Mouse (Mus musculus) lung, embryonic 15.5 days (tissue): ENCODE results near the gene Wrap73. TPM values are rescaled to one million over a fixed set of nuclear protein-coding genes. Genes with fewer than 3 reads are reported as not detected.
A peak's percentile ranks its signal among the peaks of the same experiment; 100 is the strongest.

ENCODE experiments used
- ATAC-seq: fragments of 200-750 bp; cut with Nextera tagmentation; 2 replicates; pipeline ENCODE4 v1.8.0; 2017; ENCODE audit warnings: moderate number of reproducible peaks, borderline replicate concordance; ENCODE audit not compliant: low FRiP score, low TSS enrichment; ENCODE audit errors: extremely low read depth
- H3K27ac ChIP-seq: fragments of 300-500 bp; sonication (generic); 2 replicates; pipeline ENCODE4 v1.5.1; 2015; ENCODE audit warnings: moderate library complexity, mild to moderate bottlenecking, inconsistent platforms
- H3K27me3 ChIP-seq: fragments of 300-500 bp; sonication (generic); 2 replicates; pipeline ENCODE4 v1.6.1; 2015; ENCODE audit warnings: inconsistent platforms
- H3K36me3 ChIP-seq: fragments of 300-500 bp; sonication (generic); 2 replicates; pipeline ENCODE4 v1.6.1; 2015; ENCODE audit warnings: inconsistent platforms
- H3K4me1 ChIP-seq: fragments of 300-500 bp; sonication (generic); 2 replicates; pipeline ENCODE4 v1.6.1; 2015; ENCODE audit warnings: inconsistent platforms
- H3K4me2 ChIP-seq: fragments of 300-500 bp; sonication (generic); 2 replicates; pipeline ENCODE4 v1.6.1; 2015; ENCODE audit warnings: inconsistent platforms, mild to moderate bottlenecking, moderate library complexity
- H3K4me3 ChIP-seq: fragments of 300-500 bp; sonication (generic); 2 replicates; pipeline ENCODE4 v1.5.1; 2015; ENCODE audit warnings: mild to moderate bottlenecking, inconsistent platforms
- H3K9ac ChIP-seq: fragments of 300-500 bp; sonication (generic); 2 replicates; pipeline ENCODE4 v1.6.1; 2015; ENCODE audit warnings: inconsistent platforms
- H3K9me3 ChIP-seq: fragments of 300-500 bp; sonication (generic); 2 replicates; pipeline ENCODE4 v1.6.1; 2016; ENCODE audit warnings: inconsistent platforms
- WGBS: fragments of 180-500 bp; shearing (Covaris S2); methylation state at CpG from one replicate; pipeline ENCODE4 v1.1.7; 2015; 5-methylcytosine and 5-hydroxymethylcytosine counted together
- polyA plus RNA-seq: library from polyadenylated mRNA; unstranded; fragments of >200 nt; fragmentation: Nextera tagmentation; extraction: Ambion mirVana; gene quantifications from 2 replicates; pipeline ENCODE4 v1.2.1, GENCODE M21; 2015

Gene Wrap73
- polyA plus RNA-seq, 1 experiment from 2014 or later: 41.7 TPM

DNA sequence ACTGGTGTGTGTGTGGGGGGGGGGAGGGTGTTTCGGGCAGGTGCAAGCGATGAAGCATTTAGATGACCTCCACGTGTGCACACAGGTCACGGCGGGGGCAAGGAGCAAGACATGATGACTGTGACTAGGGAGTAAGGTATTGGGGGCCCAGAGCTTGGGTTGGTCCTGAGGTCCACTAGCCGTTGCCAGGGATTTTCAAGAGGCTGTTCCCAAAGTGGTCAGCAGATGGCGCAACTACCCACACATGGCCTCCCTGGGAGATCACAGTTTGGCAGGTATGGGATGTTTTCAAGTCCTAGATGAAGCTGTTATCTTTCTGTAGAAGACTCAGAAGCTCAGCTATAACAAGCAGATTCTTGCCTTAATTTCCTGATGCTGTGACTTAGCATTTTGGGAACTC lies 21.1 kb downstream of the Wrap73 start:
- Histone ChIP-seq H3K36me3 (peaks cover 6% of the 10 kb centered on the region), H3K4me2 (no peak overlapping the region)
- 17% methylated on average over 7 of the region's 7 CpGs for WGBS

DNA sequence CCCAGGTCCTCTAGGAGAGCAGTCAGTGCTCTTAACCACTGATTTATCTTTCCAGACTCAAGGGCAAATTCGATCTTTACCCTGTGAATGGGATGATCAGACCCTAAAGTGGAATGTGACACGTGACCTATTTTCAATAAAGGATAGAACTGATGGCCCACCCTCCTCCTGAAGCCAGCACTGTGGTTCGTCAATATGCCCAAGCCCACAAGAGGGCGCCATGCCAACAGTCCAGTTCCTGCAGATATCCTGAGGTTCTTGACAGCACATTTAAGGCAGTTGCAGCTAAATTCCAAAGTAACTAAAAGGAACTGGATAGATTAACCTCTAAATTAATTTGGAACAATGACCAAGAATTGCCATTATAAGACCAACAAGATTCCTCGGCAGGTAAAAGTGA lies 24.9 kb downstream of the Wrap73 start:
- ATAC-seq: no peak
- Histone ChIP-seq H3K36me3 (no peaks in the 10 kb centered on the region), H3K9me3 (no peaks in the 10 kb centered on the region), H3K27me3 (peaks cover 45% of the 10 kb centered on the region), H3K27ac (no peak overlapping the region), H3K4me1 (peaks cover 14% of the 10 kb centered on the region), H3K4me3 (no peak overlapping the region), H3K4me2 (no peak overlapping the region), H3K9ac (no peak overlapping the region)
- 17% methylated on average over 5 of the region's 5 CpGs for WGBS

More for the DNA sequence above, 21.1 kb downstream of the Wrap73 start:
- ATAC-seq: no peak
- Histone ChIP-seq H3K9me3 (no peaks in the 10 kb centered on the region), H3K9ac (no peak overlapping the region), H3K4me1 (peaks cover 18% of the 10 kb centered on the region), H3K27me3 (peaks cover 8% of the 10 kb centered on the region), H3K4me3 (no peak overlapping the region), H3K27ac (no peak overlapping the region)

DNA sequence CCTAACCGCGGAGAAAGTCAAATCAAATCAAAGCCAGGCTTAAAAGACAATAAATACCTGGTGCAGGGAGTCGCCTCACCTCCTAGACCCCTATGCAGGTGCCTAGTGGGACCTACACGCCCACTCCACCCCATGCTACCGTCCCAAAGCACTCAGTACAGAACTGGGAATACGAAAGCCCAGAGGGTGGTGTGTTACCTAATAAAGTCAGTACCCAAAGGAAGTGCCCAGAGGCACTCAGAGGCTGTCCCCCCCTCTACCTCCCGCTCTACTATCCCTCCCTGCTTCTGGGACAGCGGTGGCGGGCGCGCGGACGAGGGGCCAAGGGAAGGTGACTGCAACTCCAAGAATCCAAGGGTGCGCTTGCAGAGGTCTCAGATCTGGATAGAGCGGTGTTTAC lies 27.8 kb downstream of the Wrap73 start:
- H3K27me3 ChIP-seq: peaks cover 64% of the 10 kb centered on the region
- ATAC-seq: 0 out of 2 replicates have a peak, but pooled peaks have one; percentile 7
- H3K9ac ChIP-seq: peak overlapping the region; percentile 24; the same call in 1 of the 2 replicates
- peaks cover 14% of the 10 kb centered on the region for H3K4me1 ChIP-seq
- H3K9me3 ChIP-seq: no peaks in the 10 kb centered on the region
- no peaks in the 10 kb centered on the region for H3K36me3 ChIP-seq
- peak overlapping the region; percentile 94 for H3K4me2 ChIP-seq
- H3K27ac ChIP-seq: no peak overlapping the region
- H3K4me3 ChIP-seq: peak overlapping the region; percentile 53
- under 1% methylated on average over 15 of the region's 15 CpGs for WGBS

DNA sequence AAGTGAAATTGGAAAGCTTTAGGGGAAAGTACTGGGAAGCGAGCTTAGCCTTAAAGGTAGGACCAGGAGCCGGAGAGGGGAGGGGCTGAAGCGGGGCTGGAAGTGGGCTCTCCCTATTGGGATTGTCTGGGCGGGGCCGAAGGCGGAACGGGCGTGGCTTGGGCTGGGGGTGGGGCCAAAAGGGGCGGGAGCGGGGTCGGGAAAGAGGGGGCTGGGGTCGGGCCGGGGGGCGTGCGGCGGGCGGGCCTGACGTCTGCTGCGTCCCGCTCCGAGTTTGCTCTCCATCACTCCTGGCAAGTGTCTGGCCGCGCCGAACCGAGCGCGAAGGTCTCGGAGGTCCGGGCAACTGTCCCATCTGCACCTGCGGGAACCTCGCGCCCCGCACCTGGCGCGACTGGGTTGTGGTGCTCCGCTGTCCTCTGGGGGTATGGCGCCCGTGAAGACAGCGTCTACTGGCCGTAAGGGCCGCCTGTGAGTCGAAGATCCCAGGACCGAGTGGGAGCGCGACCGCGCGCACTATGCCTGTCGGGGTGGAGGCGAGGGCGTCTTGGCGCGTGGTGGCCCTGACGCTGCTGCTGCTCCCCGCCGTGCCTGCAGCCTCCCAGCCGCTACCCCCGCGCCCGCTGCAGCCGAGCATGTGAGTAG lies 28.5 kb downstream of the Wrap73 start, which contains the start of gene Megf6:
Gene Megf6 (plus strand): TSS at position 225 of the 645 bp plus-strand sequence.
- H3K9ac ChIP-seq: peak within 1 kb of the TSS; percentile 39
- no peaks in the 10 kb centered on the region for H3K36me3 ChIP-seq
- peaks cover 16% of the 10 kb centered on the region for H3K4me1 ChIP-seq
- under 1% methylated on average over 51 of the region's 61 CpGs for WGBS
- no peak within 1 kb of the TSS for H3K27ac ChIP-seq
- peak within 1 kb of the TSS; percentile 94 for H3K4me2 ChIP-seq
- peak within 1 kb of the TSS; percentile 53 for H3K4me3 ChIP-seq
- ATAC-seq: peak; percentile 62; the same call in 1 of the 2 replicates
- peaks cover 64% of the 10 kb centered on the region for H3K27me3 ChIP-seq
- no peaks in the 10 kb centered on the region for H3K9me3 ChIP-seq

DNA sequence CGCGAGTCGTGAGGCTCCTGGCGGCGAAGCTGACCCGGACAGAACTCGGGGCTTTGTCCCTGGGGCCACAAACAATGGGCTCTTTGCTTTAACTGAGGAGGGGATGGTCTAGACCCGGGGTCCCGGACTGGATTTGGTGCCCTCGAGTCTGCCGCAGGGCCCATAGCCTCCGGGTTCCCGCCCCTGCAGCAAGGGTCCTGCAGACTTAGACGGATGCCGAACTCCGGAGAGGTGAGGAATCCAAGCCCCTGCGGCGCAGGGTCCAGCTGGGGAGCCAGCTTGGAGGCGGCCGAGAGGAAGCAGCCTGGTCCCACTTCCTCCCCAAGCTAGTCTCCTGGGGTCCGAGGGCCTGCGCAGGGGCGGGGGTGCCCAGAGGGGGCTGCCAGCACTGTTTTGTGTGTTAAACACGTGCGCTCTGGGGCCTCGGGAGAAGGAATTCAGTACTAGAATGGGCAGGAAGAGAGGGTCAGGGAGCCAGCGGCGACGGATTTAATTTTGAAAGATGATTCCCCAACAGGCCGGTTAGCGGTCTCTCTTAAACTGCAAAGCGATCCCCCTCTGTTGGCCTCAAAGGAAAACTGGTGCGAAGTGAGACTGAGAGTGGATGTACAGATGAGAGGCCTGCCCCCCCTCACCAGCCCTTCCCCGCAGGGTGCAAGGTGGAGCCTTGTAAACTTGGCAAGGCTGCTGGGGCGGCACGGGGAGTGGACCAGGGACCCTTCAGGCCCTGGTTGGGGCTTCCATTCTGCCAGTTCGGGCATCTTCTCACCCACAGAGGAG lies 29.2 kb downstream of the Wrap73 start:
- Histone ChIP-seq H3K9ac (peak overlapping the region; percentile 39), H3K4me2 (peak overlapping the region; percentile 94), H3K4me1 (peaks cover 16% of the 10 kb centered on the region), H3K27me3 (peaks cover 64% of the 10 kb centered on the region), H3K9me3 (no peaks in the 10 kb centered on the region), H3K27ac (no peak overlapping the region), H3K4me3 (peak overlapping the region; percentile 53), H3K36me3 (no peaks in the 10 kb centered on the region)
- ATAC-seq: no peak
- under 1% methylated on average over 37 of the region's 37 CpGs for WGBS

DNA sequence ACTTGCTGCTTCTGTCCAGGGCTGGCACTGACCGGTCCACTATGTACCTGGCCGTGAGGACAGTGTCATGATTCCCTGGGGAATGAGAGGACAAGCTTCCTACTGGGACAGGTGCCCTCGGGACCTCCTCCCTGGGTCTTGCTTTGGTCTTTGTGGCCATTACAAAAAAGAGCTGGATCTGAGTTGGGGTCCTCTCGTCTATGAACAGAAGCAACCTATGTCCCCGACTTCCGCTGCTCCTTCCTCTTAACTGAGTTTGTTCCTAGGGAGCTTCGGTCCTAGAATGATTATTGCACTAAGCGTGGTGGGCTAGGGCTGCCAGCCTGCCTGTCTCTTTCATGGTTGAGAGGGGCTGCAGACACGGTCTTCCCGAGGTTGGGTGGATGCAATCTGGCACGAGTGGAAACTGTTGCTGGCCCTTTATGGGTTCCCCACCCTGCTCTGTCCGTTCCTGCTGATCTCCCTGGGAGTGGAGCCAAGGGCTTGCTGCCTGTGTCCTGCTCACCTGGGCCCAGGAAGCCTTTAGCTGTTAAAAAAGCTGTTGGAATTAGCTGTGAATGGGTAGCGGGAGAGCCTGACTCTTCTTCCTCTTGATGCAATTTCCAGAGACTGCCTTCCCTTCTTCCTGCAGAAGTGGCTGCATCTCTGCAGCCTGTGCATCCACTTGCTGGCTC lies 29.9 kb downstream of the Wrap73 start:
- H3K36me3 ChIP-seq: no peaks in the 10 kb centered on the region
- H3K4me3 ChIP-seq: peak overlapping the region; percentile 53
- peaks cover 64% of the 10 kb centered on the region for H3K27me3 ChIP-seq
- no peak overlapping the region for H3K9ac ChIP-seq
- ATAC-seq: no peak
- H3K4me1 ChIP-seq: peaks cover 19% of the 10 kb centered on the region
- no peaks in the 10 kb centered on the region for H3K9me3 ChIP-seq
- no peak overlapping the region for H3K27ac ChIP-seq
- H3K4me2 ChIP-seq: peak overlapping the region; percentile 94
- 37% methylated on average over 13 of the region's 13 CpGs for WGBS

DNA sequence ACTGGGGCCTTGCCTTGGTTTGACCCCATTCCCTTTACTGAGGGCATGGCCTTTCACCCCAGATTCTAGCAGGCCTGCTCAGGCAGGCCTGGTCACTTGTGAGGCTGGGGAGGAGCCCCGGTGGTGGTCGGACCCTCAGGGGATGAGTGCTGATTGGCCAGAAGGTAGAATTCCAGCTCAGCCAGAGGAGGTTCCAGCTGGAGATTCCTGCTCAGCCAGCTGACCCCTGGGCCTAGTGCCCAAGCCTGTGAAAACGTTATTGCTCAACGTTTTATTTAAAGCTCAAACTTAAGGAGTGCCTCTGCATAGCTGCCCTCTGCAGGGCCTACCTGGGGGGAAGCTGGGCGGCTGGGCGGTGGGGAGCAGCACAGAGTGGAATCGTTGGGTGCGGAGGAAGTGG lies 35.1 kb downstream of the Wrap73 start:
- peaks cover 14% of the 10 kb centered on the region; the same call in 1 of the 2 replicates for H3K4me1 ChIP-seq
- H3K9ac ChIP-seq: no peak overlapping the region
- H3K4me2 ChIP-seq: no peak overlapping the region
- H3K27me3 ChIP-seq: peaks cover 17% of the 10 kb centered on the region
- no peaks in the 10 kb centered on the region for H3K36me3 ChIP-seq
- peak; percentile 54 for ATAC-seq
- H3K4me3 ChIP-seq: no peak overlapping the region
- H3K9me3 ChIP-seq: no peaks in the 10 kb centered on the region
- WGBS: 39% methylated on average over 8 of the region's 8 CpGs
- H3K27ac ChIP-seq: peak overlapping the region; percentile 35; the same call in 1 of the 2 replicates

DNA sequence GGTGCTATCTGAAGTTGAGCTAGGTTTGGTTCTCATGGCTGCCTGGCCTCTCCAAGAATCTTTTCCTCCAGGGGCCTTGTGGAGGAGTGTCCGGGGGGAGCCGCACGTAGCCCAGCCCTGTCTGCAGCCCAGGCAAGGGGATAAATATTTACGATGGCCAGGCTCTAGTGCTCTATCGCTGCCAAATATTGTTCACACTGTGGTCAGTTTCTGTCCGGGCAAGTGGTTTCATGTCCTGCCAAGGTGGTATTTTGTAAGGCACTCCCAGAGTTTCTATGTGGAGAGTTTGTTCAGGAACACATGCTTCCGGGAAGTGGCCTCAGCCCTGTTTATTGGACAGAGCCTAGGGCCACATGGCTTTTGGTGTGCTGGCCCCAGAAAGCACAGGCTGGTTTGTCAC lies 38.8 kb downstream of the Wrap73 start:
- no peak overlapping the region for H3K4me2 ChIP-seq
- H3K9me3 ChIP-seq: no peaks in the 10 kb centered on the region
- H3K4me1 ChIP-seq: peaks cover 12% of the 10 kb centered on the region; the same call in 1 of the 2 replicates
- WGBS: 53% methylated on average over 7 of the region's 7 CpGs
- no peak overlapping the region for H3K4me3 ChIP-seq
- ATAC-seq: no peak
- H3K27ac ChIP-seq: no peak overlapping the region
- no peaks in the 10 kb centered on the region for H3K27me3 ChIP-seq
- no peaks in the 10 kb centered on the region for H3K36me3 ChIP-seq
- no peak overlapping the region for H3K9ac ChIP-seq

DNA sequence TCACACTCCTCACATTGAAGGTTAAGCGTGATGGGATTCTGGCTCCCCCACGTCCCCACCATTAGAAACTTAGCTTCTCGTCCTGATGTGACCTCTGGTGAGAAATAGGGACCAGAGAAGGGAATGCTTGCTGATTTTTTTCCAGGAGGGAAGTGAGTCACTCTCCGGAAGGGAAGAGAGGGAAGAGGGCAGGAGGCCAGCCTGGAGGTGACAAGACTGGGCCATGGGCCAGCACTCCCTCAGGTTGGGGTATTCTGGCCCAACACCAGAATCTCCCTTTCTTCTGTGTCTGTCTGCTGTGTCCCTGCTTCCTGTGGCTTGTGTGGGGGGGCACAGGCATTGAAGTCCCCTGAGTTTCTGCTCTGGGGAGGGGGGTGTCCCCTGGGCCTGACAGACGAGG lies 41.4 kb downstream of the Wrap73 start:
- 41% methylated on average over 5 of the region's 5 CpGs for WGBS
- Histone ChIP-seq H3K9ac (no peak overlapping the region), H3K4me1 (0 out of 2 replicates have a peak, but pooled peaks cover 6% of the 10 kb centered on the region), H3K4me3 (no peak overlapping the region), H3K4me2 (no peak overlapping the region), H3K27me3 (no peaks in the 10 kb centered on the region), H3K36me3 (no peaks in the 10 kb centered on the region), H3K9me3 (no peaks in the 10 kb centered on the region), H3K27ac (no peak overlapping the region)
- ATAC-seq: no peak

DNA sequence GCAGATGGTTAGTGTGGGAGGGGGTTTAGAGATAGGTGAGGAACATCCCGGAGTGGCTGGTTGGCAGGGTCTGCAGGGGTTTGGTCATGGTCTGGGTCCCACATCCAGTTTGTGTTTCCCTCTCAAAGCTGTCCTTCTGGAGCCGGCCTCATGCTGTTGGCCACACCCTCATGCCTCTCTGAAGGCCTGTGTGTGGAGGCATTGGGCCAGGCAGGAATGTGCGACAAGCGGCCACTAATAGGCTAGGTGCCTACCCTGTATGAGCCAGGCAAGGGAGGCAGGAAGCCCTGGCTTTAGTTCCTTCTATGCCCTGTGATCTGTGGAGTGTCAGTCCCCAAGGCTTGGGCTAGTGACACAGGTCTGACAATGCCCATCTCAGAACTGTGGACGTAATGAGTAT lies 42.8 kb downstream of the Wrap73 start:
- no peaks in the 10 kb centered on the region for H3K9me3 ChIP-seq
- H3K4me1 ChIP-seq: 0 out of 2 replicates have a peak, but pooled peaks cover 6% of the 10 kb centered on the region
- no peaks in the 10 kb centered on the region for H3K27me3 ChIP-seq
- no peaks in the 10 kb centered on the region for H3K36me3 ChIP-seq
- H3K27ac ChIP-seq: no peak overlapping the region
- no peak overlapping the region for H3K9ac ChIP-seq
- H3K4me3 ChIP-seq: no peak overlapping the region
- H3K4me2 ChIP-seq: no peak overlapping the region
- WGBS: 69% methylated on average over 5 of the region's 5 CpGs
- ATAC-seq: no peak

DNA sequence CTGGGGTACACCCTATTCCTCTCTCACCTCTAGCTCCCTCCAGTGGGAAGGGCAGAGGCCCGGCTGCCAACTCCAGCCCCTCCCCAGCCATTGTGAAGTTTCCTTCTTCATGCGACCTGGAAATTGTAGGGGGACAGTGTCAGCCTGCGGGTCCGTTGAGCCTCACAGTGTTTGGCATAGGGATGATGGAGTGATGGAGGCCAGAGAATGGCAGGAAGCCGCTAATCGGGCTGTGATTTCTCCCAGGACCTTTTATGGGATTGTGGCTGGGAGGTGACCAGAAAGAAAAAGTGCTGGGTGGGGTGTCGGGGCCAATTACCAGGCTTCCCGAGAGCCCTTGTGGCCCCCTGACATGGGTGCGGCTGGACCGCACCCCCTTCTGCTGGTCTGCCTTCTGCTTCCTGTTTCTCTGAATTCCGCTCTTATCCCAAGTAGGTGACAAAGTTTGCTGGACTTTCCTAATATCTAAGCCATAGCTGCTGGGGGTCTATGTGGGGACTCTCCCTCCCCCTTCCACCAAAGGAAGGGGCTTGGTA lies 43.9 kb downstream of the Wrap73 start:
- no peaks in the 10 kb centered on the region for H3K36me3 ChIP-seq
- no peak overlapping the region for H3K9ac ChIP-seq
- peak overlapping the region; percentile 4; the same call in 1 of the 2 replicates for H3K27ac ChIP-seq
- WGBS: 52% methylated on average over 11 of the region's 11 CpGs
- H3K9me3 ChIP-seq: no peaks in the 10 kb centered on the region
- H3K4me3 ChIP-seq: no peak overlapping the region
- H3K27me3 ChIP-seq: no peaks in the 10 kb centered on the region
- no peaks in the 10 kb centered on the region for H3K4me1 ChIP-seq
- H3K4me2 ChIP-seq: no peak overlapping the region
- ATAC-seq: 0 out of 2 replicates have a peak, but pooled peaks have one; percentile 17
